Comparison of ENCODE assay signal across 21 mouse cellular contexts in genomic region chr12:81091641-81092040, GRCm38 (mm10).
DNase-seq lines count a peak whose midpoint lies in the region; ATAC-seq lines count a peak whose summit lies in the region.
"Had no signal": no experiment of that assay in that cellular context is flagged by ENCODE, and none has a peak within 500 bp of the region (broad histone marks: within the 10 kb centered on the region; RNA-seq: fewer than 3 reads in every experiment).

No protein-coding gene starts in this region.

- H3K27ac ChIP-seq in heart, embryonic 10.5 days = no peak overlapping the region
- H3K27ac ChIP-seq in midbrain, embryonic 11.5 days (ENCODE audit: low read depth, low read length) = no peak overlapping the region
- H3K27ac ChIP-seq in midbrain, embryonic 13.5 days = no peak overlapping the region

- no peak overlapping the region for H3K4me2 ChIP-seq in midbrain, embryonic 11.5 days
- H3K4me2 ChIP-seq in midbrain, embryonic 13.5 days (replicated peaks) = no peak overlapping the region

- H3K4me3 ChIP-seq in heart, embryonic 10.5 days = no peak overlapping the region
- no peak overlapping the region for H3K4me3 ChIP-seq in midbrain, embryonic 11.5 days (ENCODE audit: low read depth, low read length)
- no peak overlapping the region for H3K4me3 ChIP-seq in midbrain, embryonic 13.5 days (replicated peaks)

- ATAC-seq in midbrain, embryonic 11.5 days (ENCODE audit: low FRiP score) = no peak
- no peak for ATAC-seq in midbrain, embryonic 13.5 days
- ATAC-seq: activated CD4-positive, CD25-positive, alpha-beta regulatory T cell, adult 4 months; CD4-positive, CD25-positive, alpha-beta regulatory T cell, adult 4 months; Patski had no signal

- H3K9me3 ChIP-seq in heart, embryonic 10.5 days = no peaks in the 10 kb centered on the region
- no peaks in the 10 kb centered on the region for H3K9me3 ChIP-seq in midbrain, embryonic 11.5 days (ENCODE audit: control insufficient read depth, low read length)
- no peaks in the 10 kb centered on the region for H3K9me3 ChIP-seq in midbrain, embryonic 13.5 days
- H3K9me3 ChIP-seq: G1E had no signal

- peaks cover 7% of the 10 kb centered on the region for H3K4me1 ChIP-seq in heart, embryonic 10.5 days
- H3K4me1 ChIP-seq in midbrain, embryonic 11.5 days (ENCODE audit: control insufficient read depth, insufficient read depth, low read length) = no peaks in the 10 kb centered on the region
- H3K4me1 ChIP-seq in midbrain, embryonic 13.5 days (replicated peaks) = no peaks in the 10 kb centered on the region

- H3K9ac ChIP-seq in midbrain, embryonic 11.5 days (ENCODE audit: low read length) = no peak overlapping the region
- no peak overlapping the region for H3K9ac ChIP-seq in midbrain, embryonic 13.5 days (replicated peaks)

- WGBS in heart, embryonic 10.5 days = 80% methylated on average over 5 of the region's 5 CpGs
- WGBS in midbrain, embryonic 11.5 days = 86% methylated on average over 5 of the region's 5 CpGs
- WGBS in midbrain, embryonic 13.5 days = 89% methylated on average over 5 of the region's 5 CpGs

- peaks cover 4% of the 10 kb centered on the region; the same call in 1 of the 2 replicates for H3K27me3 ChIP-seq in heart, embryonic 10.5 days (ENCODE audit: insufficient read depth, poor library complexity, severe bottlenecking)
- no peaks in the 10 kb centered on the region for H3K27me3 ChIP-seq in midbrain, embryonic 11.5 days (ENCODE audit: control insufficient read depth, insufficient read depth, low read length)
- H3K27me3 ChIP-seq in midbrain, embryonic 13.5 days = no peaks in the 10 kb centered on the region
- H3K27me3 ChIP-seq: CH12.LX had no signal

- no peaks in the 10 kb centered on the region for H3K36me3 ChIP-seq in heart, embryonic 10.5 days
- no peaks in the 10 kb centered on the region for H3K36me3 ChIP-seq in midbrain, embryonic 11.5 days (ENCODE audit: control insufficient read depth, insufficient read depth, low read length)
- no peaks in the 10 kb centered on the region for H3K36me3 ChIP-seq in midbrain, embryonic 13.5 days

- peak; percentile 30 to 44 for DNase-seq in cerebellum, postnatal 14 days
- no peak for DNase-seq in cerebellum, postnatal 4 days (ENCODE audit: low spot score in 2 of 2)
- peak; percentile 16 for DNase-seq in heart, embryonic 10.5 days (ENCODE audit: low spot score)
- no peak for DNase-seq in heart, adult 8-10 months (ENCODE audit: low spot score)
- DNase-seq in midbrain, embryonic 11.5 days (ENCODE audit: low spot score, missing footprints) = peak; percentile 57
- DNase-seq: adrenal gland, adult 2 months; adrenal gland, adult 8-10 months; adrenal gland, postnatal 10 days; adrenal gland, postnatal 14 days; adrenal gland, postnatal 25 days; adrenal gland, postnatal 36 days; B cell, adult 2 months; cerebellum, adult 11 months; cerebellum, adult 11-12 months; cerebellum, adult 18-20 months had no signal

Comparison
In these comparisons a context has a peak if more than half of its experiments do, and no peak if none do; other contexts are left out.
1. DNase-seq: peak in cerebellum, postnatal 14 days (2 of 2), heart, embryonic 10.5 days (single experiment) and midbrain, embryonic 11.5 days (single experiment); none in cerebellum, postnatal 4 days (0 of 2) and heart, adult 8-10 months (single experiment).